ENCODE assay signal across 22 mouse cellular contexts in genomic region chr9:66604349-66605206, GRCm38 (mm10). TPM values are rescaled to one million over a fixed set of nuclear protein-coding genes. Genes with fewer than 3 reads are reported as not detected.
A peak's percentile ranks its signal among the peaks of the same experiment; 100 is the strongest.
DNase-seq lines count a peak whose midpoint lies in the region; ATAC-seq and TF ChIP-seq lines count a peak whose summit lies in the region.
"Had no signal": no experiment of that assay in that cellular context is flagged by ENCODE, and none has a peak within 500 bp of the region (broad histone marks: within the 10 kb centered on the region; RNA-seq: fewer than 3 reads in every experiment).

No protein-coding gene starts in this region.

- no peaks in the 10 kb centered on the region; the same call in 1 of the 2 replicates for H3K4me1 ChIP-seq in forebrain, embryonic 11.5 days (replicated peaks; ENCODE audit: control insufficient read depth, insufficient read depth, low read length)
- no peaks in the 10 kb centered on the region for H3K4me1 ChIP-seq in forebrain, postnatal 0 days (ENCODE audit: insufficient read depth)
- H3K4me1 ChIP-seq in stomach, embryonic 16.5 days (ENCODE audit: control insufficient read depth, insufficient read depth, low read length), result peaks cover 3% of the 10 kb centered on the region; the same call in 1 of the 2 replicates
- H3K4me1 ChIP-seq in hindbrain, embryonic 16.5 days (ENCODE audit: control insufficient read depth, insufficient read depth, low read depth, low read length), result 0 out of 2 replicates have a peak, but pooled peaks cover 2% of the 10 kb centered on the region

- no peak overlapping the region for H3K27ac ChIP-seq in forebrain, embryonic 11.5 days (ENCODE audit: low read depth, low read length)
- no peak overlapping the region for H3K27ac ChIP-seq in forebrain, postnatal 0 days (ENCODE audit: low read depth, low read length)
- H3K27ac ChIP-seq in stomach, embryonic 16.5 days (ENCODE audit: low read length), result peak overlapping the region; percentile 22; the same call in 1 of the 2 replicates
- no peak overlapping the region for H3K27ac ChIP-seq in hindbrain, embryonic 16.5 days (ENCODE audit: low read depth, low read length)
- H3K27ac ChIP-seq: forebrain, embryonic 12.5 days; heart, embryonic 10.5 days; layer of hippocampus, adult 2 months; limb, embryonic 15.5 days had no signal

- DNase-seq in forebrain, embryonic 11.5 days (ENCODE audit: low spot score), result peak; percentile 16
- DNase-seq in forebrain, postnatal 0 days, result no peak
- DNase-seq in kidney, adult 9 months, result peak; percentile 71
- DNase-seq in kidney, adult 18-20 months, result no peak
- DNase-seq in fat pad, adult 2 months (ENCODE audit: extremely low read depth, low read depth, low spot score), result peak; percentile 61
- no peak for DNase-seq in cerebellum, adult 9-10 months
- DNase-seq: adrenal gland, postnatal 25 days; cerebellum, adult 18-20 months; cerebellum, postnatal 36 days; gastrocnemius, postnatal 36 days; layer of hippocampus, postnatal 36 days; thymus, postnatal 4 days had no signal

- H3K4me3 ChIP-seq in forebrain, embryonic 11.5 days (ENCODE audit: low read depth, low read length), result no peak overlapping the region
- H3K4me3 ChIP-seq in forebrain, postnatal 0 days (ENCODE audit: low read depth, low read length), result no peak overlapping the region
- no peak overlapping the region for H3K4me3 ChIP-seq in stomach, embryonic 16.5 days (replicated peaks; ENCODE audit: low read length)
- no peak overlapping the region for H3K4me3 ChIP-seq in hindbrain, embryonic 16.5 days (ENCODE audit: low read length)
- H3K4me3 ChIP-seq: forebrain, embryonic 12.5 days; heart, embryonic 10.5 days; layer of hippocampus, adult 2 months; limb, embryonic 15.5 days had no signal

- no peak overlapping the region for H3K4me2 ChIP-seq in forebrain, embryonic 11.5 days (ENCODE audit: low read depth, low read length, severe bottlenecking)
- H3K4me2 ChIP-seq in forebrain, postnatal 0 days (ENCODE audit: low read depth), result no peak overlapping the region
- H3K4me2 ChIP-seq in stomach, embryonic 16.5 days (ENCODE audit: low read depth, low read length), result no peak overlapping the region
- H3K4me2 ChIP-seq in hindbrain, embryonic 16.5 days (ENCODE audit: low read length), result no peak overlapping the region
- H3K4me2 ChIP-seq: forebrain, embryonic 12.5 days; limb, embryonic 15.5 days; midbrain, embryonic 11.5 days had no signal

- no peaks in the 10 kb centered on the region for H3K36me3 ChIP-seq in forebrain, embryonic 11.5 days (ENCODE audit: control insufficient read depth, insufficient read depth, low read length)
- no peaks in the 10 kb centered on the region for H3K36me3 ChIP-seq in forebrain, postnatal 0 days (ENCODE audit: insufficient read depth)
- no peaks in the 10 kb centered on the region for H3K36me3 ChIP-seq in stomach, embryonic 16.5 days (ENCODE audit: control insufficient read depth, insufficient read depth, low read length)
- H3K36me3 ChIP-seq in hindbrain, embryonic 16.5 days (ENCODE audit: control insufficient read depth, insufficient read depth, low read length), result no peaks in the 10 kb centered on the region
- H3K36me3 ChIP-seq: forebrain, embryonic 12.5 days; heart, embryonic 10.5 days; limb, embryonic 15.5 days had no signal

- H3K27me3 ChIP-seq in forebrain, embryonic 11.5 days (ENCODE audit: control insufficient read depth, insufficient read depth, low read length), result no peaks in the 10 kb centered on the region; the same call in 1 of the 2 replicates
- H3K27me3 ChIP-seq in forebrain, postnatal 0 days (ENCODE audit: insufficient read depth, low read length), result no peaks in the 10 kb centered on the region
- H3K27me3 ChIP-seq in stomach, embryonic 16.5 days (ENCODE audit: control insufficient read depth, insufficient read depth, low read length), result no peaks in the 10 kb centered on the region
- no peaks in the 10 kb centered on the region for H3K27me3 ChIP-seq in hindbrain, embryonic 16.5 days (replicated peaks; ENCODE audit: control insufficient read depth, insufficient read depth, low read length)
- H3K27me3 ChIP-seq: forebrain, embryonic 12.5 days; limb, embryonic 15.5 days had no signal

- WGBS in forebrain, embryonic 11.5 days, result 88% methylated on average over 8 of the region's 8 CpGs
- WGBS in forebrain, postnatal 0 days, result 93% methylated on average over 8 of the region's 8 CpGs
- WGBS in stomach, embryonic 16.5 days, result 79% methylated on average over 8 of the region's 8 CpGs
- 90% methylated on average over 8 of the region's 8 CpGs for WGBS in hindbrain, embryonic 16.5 days

- TF ChIP-seq CTCF in forebrain, postnatal 0 days (IDR thresholded peaks at IDR 0.05; ENCODE audit: low read depth), result no peak

- H3K9me3 ChIP-seq in forebrain, embryonic 11.5 days (ENCODE audit: control insufficient read depth, low read length), result no peaks in the 10 kb centered on the region
- H3K9me3 ChIP-seq in forebrain, postnatal 0 days (ENCODE audit: low read length), result no peaks in the 10 kb centered on the region
- H3K9me3 ChIP-seq in stomach, embryonic 16.5 days (replicated peaks; ENCODE audit: control insufficient read depth, low read length), result no peaks in the 10 kb centered on the region
- no peaks in the 10 kb centered on the region for H3K9me3 ChIP-seq in hindbrain, embryonic 16.5 days (ENCODE audit: control insufficient read depth, low read length)
- H3K9me3 ChIP-seq: forebrain, embryonic 12.5 days; heart, embryonic 10.5 days; limb, embryonic 15.5 days had no signal

- ATAC-seq in forebrain, embryonic 11.5 days (replicated peaks; ENCODE audit: low FRiP score), result no peak
- no peak for ATAC-seq in forebrain, postnatal 0 days
- no peak for ATAC-seq in stomach, embryonic 16.5 days (ENCODE audit: insufficient read depth, low FRiP score)
- no peak for ATAC-seq in hindbrain, embryonic 16.5 days
- ATAC-seq: activated CD4-positive, CD25-positive, alpha-beta regulatory T cell, adult 4 months; intestine, embryonic 16.5 days; lung, postnatal 0 days had no signal

- no peak overlapping the region for H3K9ac ChIP-seq in forebrain, embryonic 11.5 days (ENCODE audit: low read length)
- no peak overlapping the region for H3K9ac ChIP-seq in forebrain, postnatal 0 days
- no peak overlapping the region for H3K9ac ChIP-seq in stomach, embryonic 16.5 days (ENCODE audit: low read length)
- no peak overlapping the region for H3K9ac ChIP-seq in hindbrain, embryonic 16.5 days (ENCODE audit: low read depth, low read length)
- H3K9ac ChIP-seq: forebrain, embryonic 12.5 days; limb, embryonic 15.5 days had no signal

RNA-seq across cellular contexts. Expression of gene Usp3, which starts 11.6 kb away (rescaled TPM):
- polyA plus RNA-seq in forebrain, embryonic 11.5 days (2014; fragmentation: Nextera tagmentation; extraction: Ambion mirVana), result 92.4 and 99.8 TPM in 2 replicates
- total RNA-seq in forebrain, postnatal 0 days (2014; rRNA removed), result 46.3 and 59.7 TPM in 2 replicates
- 55.1 and 55.2 TPM in 2 replicates for polyA plus RNA-seq in forebrain, postnatal 0 days (2015; fragmentation: Nextera tagmentation; extraction: Ambion mirVana)
- polyA plus RNA-seq in stomach, embryonic 16.5 days (2015; fragmentation: Nextera tagmentation; extraction: Ambion mirVana), result 54.5 and 65.1 TPM in 2 replicates
- polyA plus RNA-seq in hindbrain, embryonic 16.5 days (2015; fragmentation: Nextera tagmentation; extraction: Ambion mirVana), result 50.6 and 50.9 TPM in 2 replicates

Comparison
In these comparisons a context has a peak if more than half of its experiments do, and no peak if none do; other contexts are left out.
1. DNase-seq: peak in forebrain, embryonic 11.5 days (single experiment), kidney, adult 9 months (single experiment) and fat pad, adult 2 months (single experiment); none in forebrain, postnatal 0 days (single experiment), kidney, adult 18-20 months (single experiment) and cerebellum, adult 9-10 months (single experiment).